Comparison of ENCODE assay signal across 8 mouse cellular contexts in the genomic region with DNA sequence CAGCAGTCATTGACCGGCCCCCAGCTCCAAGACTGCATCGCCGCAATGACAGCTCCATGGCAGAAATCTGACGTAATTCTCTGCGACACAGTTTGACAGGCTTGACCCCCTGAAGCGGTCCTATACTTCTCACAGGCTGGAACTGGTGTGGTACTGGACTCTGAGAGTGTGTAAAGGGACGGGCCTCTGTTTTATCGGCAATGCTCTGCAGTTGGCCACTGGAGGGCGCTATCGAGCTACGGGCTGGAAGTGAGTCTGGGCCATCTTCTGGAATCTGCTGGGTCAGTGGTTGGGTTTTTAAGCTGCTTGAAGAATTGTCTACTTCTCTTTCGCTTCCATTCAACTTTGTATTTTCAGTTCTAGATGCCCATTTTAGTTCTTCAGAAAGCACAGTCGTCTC. TPM values are rescaled to one million over a fixed set of nuclear protein-coding genes. Genes with fewer than 3 reads are reported as not detected.
A peak's percentile ranks its signal among the peaks of the same experiment; 100 is the strongest.
DNase-seq lines count a peak whose midpoint lies in the region; ATAC-seq and TF ChIP-seq lines count a peak whose summit lies in the region.

No protein-coding gene starts in this region.

- H3K4me1 ChIP-seq in intestine, embryonic 15.5 days (replicated peaks): peaks cover 2% of the 10 kb centered on the region; the same call in 1 of the 2 replicates
- H3K4me1 ChIP-seq in midbrain, postnatal 0 days (ENCODE audit: insufficient read depth, low read length): no peaks in the 10 kb centered on the region

- H3K9ac ChIP-seq in intestine, embryonic 15.5 days: no peak overlapping the region
- H3K9ac ChIP-seq in midbrain, postnatal 0 days (replicated peaks; ENCODE audit: low read length, poor library complexity, severe bottlenecking): no peak overlapping the region

- peak; percentile 98 for TF ChIP-seq CTCF in midbrain, postnatal 0 days (IDR thresholded peaks at IDR 0.05)

- 14% methylated on average over 13 of the region's 13 CpGs for WGBS in intestine, embryonic 15.5 days
- 10% methylated on average over 13 of the region's 13 CpGs for WGBS in midbrain, postnatal 0 days

- H3K4me3 ChIP-seq in intestine, embryonic 15.5 days (replicated peaks): no peak overlapping the region
- no peak overlapping the region for H3K4me3 ChIP-seq in midbrain, postnatal 0 days (ENCODE audit: low read depth, low read length)

- intact Hi-C loops in left cerebral cortex, postnatal 36 days (cut with DNase I): loop anchor here (2.0 to 5.0 kb wide), 3 partner anchors 99 to 303 kb away; no protein-coding TSS in a partner anchor

- no peak overlapping the region for H3K4me2 ChIP-seq in intestine, embryonic 15.5 days (replicated peaks)
- H3K4me2 ChIP-seq in midbrain, postnatal 0 days (ENCODE audit: low read depth, low read length, poor library complexity, severe bottlenecking): no peak overlapping the region

- 0 out of 2 replicates have a peak, but pooled peaks have one; percentile 76 for ATAC-seq in intestine, embryonic 15.5 days
- ATAC-seq in midbrain, postnatal 0 days (ENCODE audit: low FRiP score): peak; percentile 44; the same call in 1 of the 2 replicates

- H3K36me3 ChIP-seq in intestine, embryonic 15.5 days: no peaks in the 10 kb centered on the region
- H3K36me3 ChIP-seq in midbrain, postnatal 0 days (ENCODE audit: insufficient read depth, low read length): no peaks in the 10 kb centered on the region
- H3K36me3 ChIP-seq in splenic B cell, adult 2 months (ENCODE audit: control insufficient read depth, insufficient read depth, low read length, poor library complexity, severe bottlenecking): no peaks in the 10 kb centered on the region

- DNase-seq in left cerebral cortex, adult 18-20 months (ENCODE audit: low spot score in 2 of 2): peak; percentile 77 to 85
- no peak for DNase-seq in left cerebral cortex, adult 11 months (ENCODE audit: low spot score)
- peak; percentile 56 for DNase-seq in cerebellum, adult 9-11 months
- peak; percentile 65 to 77 for DNase-seq in frontal cortex, postnatal 36 days (ENCODE audit: low spot score in 2 of 2)
- DNase-seq in left cerebral cortex, postnatal 36 days (ENCODE audit: low spot score in 2 of 2): peak; percentile 53 to 66
- peak; percentile 84 for DNase-seq in midbrain, postnatal 0 days (ENCODE audit: low spot score)
- DNase-seq in splenic B cell, adult 2 months (ENCODE audit: low read depth, low spot score): peak; percentile 87

- no peak overlapping the region for H3K27ac ChIP-seq in intestine, embryonic 15.5 days
- no peak overlapping the region for H3K27ac ChIP-seq in midbrain, postnatal 0 days (ENCODE audit: low read depth, low read length)

- H3K27me3 ChIP-seq in intestine, embryonic 15.5 days (replicated peaks): no peaks in the 10 kb centered on the region
- H3K27me3 ChIP-seq in midbrain, postnatal 0 days (ENCODE audit: insufficient read depth, low read length): no peaks in the 10 kb centered on the region
- H3K27me3 ChIP-seq in splenic B cell, adult 2 months (ENCODE audit: control insufficient read depth, insufficient read depth, low read length, poor library complexity, severe bottlenecking): no peaks in the 10 kb centered on the region

- no peaks in the 10 kb centered on the region for H3K9me3 ChIP-seq in intestine, embryonic 15.5 days
- no peaks in the 10 kb centered on the region for H3K9me3 ChIP-seq in midbrain, postnatal 0 days (ENCODE audit: low read length)

RNA-seq across cellular contexts. Expression of a gene that starts 12.3 kb away (rescaled TPM):
- total RNA-seq in left cerebral cortex, adult 18-20 months (2021): 10 to 100 TPM; 17.4 to 18.2 TPM
- 20.0 and 21.5 TPM in 2 replicates for polyA plus RNA-seq in intestine, embryonic 15.5 days (2015; fragmentation: Nextera tagmentation; extraction: Ambion mirVana)
- 10 to 100 TPM; 17.3 to 19.1 TPM for total RNA-seq in left cerebral cortex, postnatal 36 days (2021)
- total RNA-seq in midbrain, postnatal 0 days (2014; rRNA removed): 18.1 and 35.4 TPM in 2 replicates
- 32.6 and 40.2 TPM in 2 replicates for polyA plus RNA-seq in midbrain, postnatal 0 days (2015; fragmentation: Nextera tagmentation; extraction: Ambion mirVana)
